Mouse (Mus musculus): ENCODE measurements around the gene Ryr3.
"Not testable (repeated sequence)": the region's sequence is repeated elsewhere in the genome, so short reads cannot be mapped to it uniquely, and the experiment has no call there.

The Ryr3 gene

DNA sequence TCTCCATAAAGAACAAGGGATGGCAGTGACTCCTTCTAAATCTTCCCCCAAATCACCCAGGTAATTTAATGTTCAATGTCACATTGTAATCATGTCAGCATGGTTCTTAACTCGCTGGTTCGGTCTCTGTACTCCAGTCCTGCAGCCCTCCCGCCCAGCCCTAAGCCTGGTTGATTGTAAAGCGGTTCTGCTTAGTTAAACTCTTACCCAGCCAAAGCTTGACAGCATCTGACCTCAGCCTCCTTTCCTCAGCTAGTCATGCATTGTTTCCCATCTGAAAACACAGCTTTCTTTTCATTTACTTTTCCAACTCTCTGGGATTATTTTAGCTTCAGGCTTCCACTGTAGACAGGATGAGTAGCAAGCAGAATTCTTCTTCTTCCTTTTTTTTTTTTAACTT lies 121.7 kb downstream of the Ryr3 start:
- no peak for DNase-seq (ENCODE audit: low read depth)

DNA sequence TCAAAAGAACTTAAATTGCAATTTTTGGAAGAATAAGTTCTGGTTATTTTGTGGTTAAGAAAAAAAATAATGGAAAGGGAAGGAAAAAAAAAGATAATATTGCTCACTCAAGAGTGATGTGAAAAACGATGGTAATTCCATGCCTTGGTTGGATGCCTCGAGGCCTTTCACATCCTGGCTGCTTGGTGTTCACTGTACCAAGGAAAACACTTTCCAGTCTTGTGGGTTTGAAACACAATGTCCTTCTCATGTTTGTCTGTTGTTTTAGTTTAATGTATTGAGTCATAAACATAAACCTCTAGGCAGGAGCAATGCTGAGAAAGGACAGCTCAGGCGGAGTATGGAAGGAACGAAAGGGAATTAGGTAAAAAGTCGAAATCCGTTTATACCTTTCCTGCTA lies 122.8 kb downstream of the Ryr3 start:
- no peak for DNase-seq (ENCODE audit: low read depth)

DNA sequence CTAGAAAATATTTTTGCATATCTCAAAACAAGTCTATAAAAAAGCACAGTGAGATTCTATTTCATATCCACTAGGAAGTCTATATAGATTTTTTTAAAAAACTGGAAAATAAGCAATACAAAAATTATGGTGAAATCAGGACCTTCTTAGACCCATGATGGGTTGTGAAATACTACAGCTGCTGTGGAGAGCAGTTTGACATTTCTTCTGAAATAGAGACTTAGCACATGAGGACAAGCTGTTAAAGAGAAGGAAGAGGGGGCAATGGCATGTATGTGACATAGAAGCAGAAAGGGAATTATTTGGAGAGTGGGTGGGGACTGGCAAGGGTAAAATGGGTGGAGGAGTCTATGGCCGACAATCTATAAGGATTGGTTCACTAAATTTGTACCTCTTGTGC lies 124.1 kb downstream of the Ryr3 start:
- no peak for DNase-seq (ENCODE audit: low read depth)

DNA sequence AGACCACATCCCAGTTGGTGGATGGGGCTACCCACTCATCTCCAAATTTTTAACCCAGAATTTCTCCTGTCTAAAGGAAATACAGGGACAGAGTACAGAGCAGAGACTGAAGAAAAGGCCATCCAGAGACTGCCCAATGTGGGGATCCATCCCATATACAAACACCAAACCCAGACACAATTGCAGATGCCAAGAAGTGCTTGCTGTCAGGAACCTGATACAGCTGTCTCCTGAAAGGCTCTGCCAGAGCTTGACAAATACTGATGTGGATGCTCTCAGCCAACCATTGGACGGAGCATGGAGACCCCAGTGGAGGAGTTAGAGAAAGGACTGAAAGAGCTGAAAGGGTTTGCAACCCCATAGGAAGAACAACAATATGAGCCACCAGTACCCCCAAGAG lies 125.6 kb downstream of the Ryr3 start:
- not testable (repeated sequence) for DNase-seq (ENCODE audit: low read depth)

DNA sequence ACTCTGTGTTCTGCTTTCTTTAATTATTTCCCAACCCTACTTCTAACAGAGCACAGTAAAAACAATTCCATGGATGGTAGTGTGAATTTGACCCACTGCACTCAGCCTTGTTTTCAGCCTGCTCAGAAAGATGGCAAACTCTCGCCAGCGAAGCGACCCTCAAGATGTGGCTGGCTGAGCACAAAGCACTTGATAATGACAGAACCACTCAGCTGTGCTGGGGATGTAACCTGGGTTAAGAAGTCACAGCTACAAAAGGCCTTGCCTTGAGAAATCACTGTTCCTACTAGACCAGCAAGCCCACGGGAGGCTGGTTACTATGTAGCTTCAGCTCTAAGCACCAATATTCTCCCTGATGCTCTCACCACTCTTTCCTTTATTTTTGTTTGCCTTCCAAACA lies 140.5 kb downstream of the Ryr3 start:
- no peak for DNase-seq (ENCODE audit: low read depth)

DNA sequence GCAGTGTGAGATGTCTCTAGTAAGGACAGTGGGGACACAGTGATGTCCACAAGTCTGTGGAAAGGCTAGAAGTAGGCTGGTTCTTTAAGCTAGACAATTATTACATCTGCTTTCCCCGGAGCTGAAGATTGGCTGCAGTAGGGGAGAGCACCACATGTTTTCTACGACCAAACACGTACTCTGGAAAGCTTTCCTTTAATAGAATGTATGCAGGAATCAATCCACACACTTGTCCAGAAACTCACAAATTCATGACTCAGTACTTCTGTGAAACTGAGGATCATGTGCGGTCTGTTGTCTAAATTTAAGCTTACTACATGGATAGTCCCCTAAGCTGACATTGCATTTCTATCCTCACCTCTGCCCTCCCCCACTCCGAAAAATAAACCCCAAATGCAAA lies 157.5 kb downstream of the Ryr3 start:
- DNase-seq (ENCODE audit: low read depth), result no peak

DNA sequence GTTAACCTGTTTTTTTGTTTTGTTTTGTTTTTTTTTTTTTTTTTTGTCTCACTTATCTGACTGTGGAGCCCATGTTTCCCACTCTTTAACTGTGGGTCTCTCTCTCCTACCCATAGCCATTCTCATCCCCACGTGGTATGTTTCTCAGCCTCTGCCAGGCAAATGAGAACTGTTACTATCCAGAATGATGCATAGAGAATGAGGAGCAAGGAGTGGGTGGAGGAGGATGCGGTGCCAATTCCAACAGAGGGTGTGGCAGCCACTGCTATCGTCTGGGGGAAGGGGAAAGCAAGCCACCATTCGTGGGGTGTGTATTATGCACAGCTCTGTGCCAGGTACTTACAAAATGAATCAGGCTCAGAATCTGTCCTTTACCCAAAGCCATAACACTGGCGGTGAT lies 158.0 kb downstream of the Ryr3 start:
- no peak for DNase-seq (ENCODE audit: low read depth)

DNA sequence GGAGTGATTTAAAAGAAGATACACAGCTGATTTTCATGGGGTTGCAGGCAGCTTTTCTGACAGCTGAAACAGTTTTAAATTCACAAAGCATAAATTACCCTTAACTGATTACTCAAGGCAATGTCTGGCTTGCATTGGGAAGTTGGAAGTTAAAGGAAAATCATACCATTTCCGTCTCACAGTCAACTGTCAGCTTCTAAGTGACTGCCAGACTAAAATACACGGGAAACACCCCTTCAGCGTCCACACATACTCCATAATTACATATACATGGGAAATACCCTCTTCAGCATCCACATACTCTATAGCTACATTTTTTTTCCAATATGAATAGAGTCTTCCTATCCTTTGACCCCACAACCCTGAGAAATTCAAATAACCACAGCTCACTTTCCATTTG lies 158.8 kb downstream of the Ryr3 start:
- no peak for DNase-seq (ENCODE audit: low read depth)

DNA sequence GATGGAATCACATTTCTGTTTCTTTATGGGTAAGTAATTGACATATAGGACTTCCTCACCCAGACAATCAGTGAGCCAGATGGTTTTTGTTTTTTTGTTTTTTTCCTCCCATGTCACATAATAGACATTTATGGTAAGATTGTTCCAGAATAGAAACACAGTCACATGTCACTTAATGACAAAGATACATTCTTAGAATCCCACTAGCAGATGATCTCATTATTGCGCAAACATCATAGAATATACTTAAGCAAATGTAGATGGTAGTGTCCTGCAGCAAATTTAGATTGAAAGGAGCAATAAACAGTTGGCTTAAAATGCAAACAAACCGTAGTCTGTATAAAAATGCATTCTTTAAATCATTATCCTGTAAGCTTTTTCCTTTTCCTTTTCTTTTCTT lies 161.3 kb downstream of the Ryr3 start:
- no peak for DNase-seq (ENCODE audit: low read depth)

DNA sequence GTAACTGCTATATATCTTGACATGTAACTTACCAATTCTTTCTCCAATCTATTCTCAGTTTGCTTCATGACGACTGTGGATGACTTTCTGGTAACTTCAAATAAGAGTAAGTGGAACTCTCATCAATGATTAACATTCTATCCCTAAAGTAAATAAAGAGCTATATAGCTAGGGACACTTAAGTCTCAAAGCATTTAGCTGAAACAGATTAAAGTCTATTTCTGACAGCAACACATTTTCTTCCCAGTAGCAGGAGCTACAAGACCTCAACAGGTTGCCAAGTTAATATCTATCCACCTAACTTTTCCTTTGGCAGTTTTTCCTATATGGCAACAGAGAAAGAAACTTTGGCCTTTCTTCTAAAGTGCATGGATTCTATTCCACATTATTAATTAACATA lies 167.1 kb downstream of the Ryr3 start:
- no peak for DNase-seq (ENCODE audit: low read depth)

DNA sequence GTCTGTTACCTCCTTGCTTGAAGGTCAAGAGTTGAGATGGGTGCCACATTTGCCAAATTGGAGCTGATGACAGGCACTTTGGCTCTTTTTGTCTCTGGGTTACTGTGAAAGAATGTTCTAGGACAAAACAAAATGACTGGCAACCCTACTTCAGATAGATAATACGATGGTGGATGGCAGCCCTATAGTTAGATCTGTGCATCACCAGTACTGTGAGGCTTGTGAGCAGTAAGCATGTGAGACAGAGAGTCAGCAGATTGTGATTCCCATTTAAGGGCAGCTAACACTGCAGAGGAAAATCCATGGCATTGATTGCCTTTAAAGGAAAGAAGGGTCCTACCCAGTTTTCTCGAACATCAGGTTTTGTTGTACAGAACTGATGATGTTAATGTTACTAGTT lies 180.3 kb downstream of the Ryr3 start:
- no peak for DNase-seq (ENCODE audit: low read depth)

DNA sequence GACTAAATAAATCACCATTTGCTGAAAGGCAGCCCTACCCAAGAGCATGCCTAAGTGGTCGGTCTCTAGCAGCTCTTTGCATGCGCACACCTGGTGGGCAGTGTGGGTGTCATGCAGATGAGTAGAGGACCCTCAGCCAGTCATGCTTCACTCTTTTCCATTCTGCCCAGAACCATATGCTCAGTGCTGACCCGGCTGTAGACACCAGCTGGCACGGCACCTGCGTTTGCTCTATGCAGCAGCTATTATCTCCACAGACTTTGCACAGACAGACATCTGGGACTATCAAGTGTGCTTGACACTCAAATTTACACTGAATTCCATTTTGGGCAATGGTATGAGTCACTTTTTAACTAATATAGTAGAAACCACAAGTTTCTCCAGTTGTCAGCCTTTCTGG lies 186.2 kb downstream of the Ryr3 start:
- no peak for DNase-seq (ENCODE audit: low read depth)

DNA sequence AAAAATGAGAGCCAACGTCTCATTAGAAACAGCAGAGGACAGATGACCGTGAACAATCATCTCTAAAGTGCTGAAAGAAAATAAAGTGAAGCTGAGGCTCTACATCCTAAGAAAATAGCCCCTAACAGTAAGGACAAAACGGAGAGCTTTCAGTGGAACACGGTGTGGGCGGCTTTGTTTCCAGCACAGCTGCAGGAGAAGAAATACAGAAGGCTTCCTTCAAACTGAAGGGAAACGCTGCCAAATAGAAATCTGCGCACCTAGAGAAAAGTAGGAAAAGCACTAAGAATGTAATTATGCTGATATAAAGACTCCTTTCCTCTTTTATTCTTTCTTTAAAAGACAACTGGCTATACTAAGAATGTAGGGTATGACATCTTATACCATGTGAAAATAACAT lies 197.0 kb downstream of the Ryr3 start:
- DNase-seq (ENCODE audit: low read depth), result no peak

DNA sequence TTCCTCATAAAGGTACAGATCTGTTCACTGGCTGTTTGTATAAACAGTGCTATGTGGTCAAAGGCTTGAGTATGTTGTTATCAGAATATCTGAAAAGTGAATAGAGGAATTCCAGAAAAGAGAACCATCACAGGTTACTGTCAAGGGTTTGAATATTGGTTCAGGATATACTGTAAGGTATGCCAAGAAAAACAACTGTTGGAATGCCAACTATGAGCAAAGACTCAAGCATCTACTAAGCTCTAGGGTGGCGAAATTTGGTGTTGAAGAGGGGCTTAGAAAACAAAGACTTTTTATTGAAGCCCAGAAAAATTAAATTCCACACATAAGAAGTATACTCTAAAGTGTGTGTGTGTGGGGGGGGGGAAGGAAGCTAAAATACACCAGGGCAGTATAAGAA lies 198.6 kb downstream of the Ryr3 start:
- DNase-seq (ENCODE audit: low read depth), result no peak

DNA sequence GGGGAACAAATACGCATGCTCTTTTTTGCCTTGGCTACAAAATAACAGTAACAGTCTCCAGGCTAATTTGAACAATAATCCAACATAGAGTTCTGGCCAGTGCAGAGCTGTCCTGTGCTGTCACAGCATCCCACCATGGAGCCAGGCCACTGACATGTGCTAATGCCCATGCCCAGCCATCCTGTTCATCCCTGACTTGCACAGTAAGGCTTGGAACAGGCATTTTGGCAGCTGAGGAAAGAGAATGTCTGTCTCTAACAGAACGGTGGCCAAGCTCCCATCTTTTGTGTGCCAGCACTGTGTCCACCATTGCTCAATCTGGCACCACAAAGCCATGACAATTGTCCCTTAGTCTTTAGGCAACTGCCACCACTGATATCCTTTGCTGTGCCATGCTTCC lies 200.7 kb downstream of the Ryr3 start:
- DNase-seq (ENCODE audit: low read depth), result no peak

DNA sequence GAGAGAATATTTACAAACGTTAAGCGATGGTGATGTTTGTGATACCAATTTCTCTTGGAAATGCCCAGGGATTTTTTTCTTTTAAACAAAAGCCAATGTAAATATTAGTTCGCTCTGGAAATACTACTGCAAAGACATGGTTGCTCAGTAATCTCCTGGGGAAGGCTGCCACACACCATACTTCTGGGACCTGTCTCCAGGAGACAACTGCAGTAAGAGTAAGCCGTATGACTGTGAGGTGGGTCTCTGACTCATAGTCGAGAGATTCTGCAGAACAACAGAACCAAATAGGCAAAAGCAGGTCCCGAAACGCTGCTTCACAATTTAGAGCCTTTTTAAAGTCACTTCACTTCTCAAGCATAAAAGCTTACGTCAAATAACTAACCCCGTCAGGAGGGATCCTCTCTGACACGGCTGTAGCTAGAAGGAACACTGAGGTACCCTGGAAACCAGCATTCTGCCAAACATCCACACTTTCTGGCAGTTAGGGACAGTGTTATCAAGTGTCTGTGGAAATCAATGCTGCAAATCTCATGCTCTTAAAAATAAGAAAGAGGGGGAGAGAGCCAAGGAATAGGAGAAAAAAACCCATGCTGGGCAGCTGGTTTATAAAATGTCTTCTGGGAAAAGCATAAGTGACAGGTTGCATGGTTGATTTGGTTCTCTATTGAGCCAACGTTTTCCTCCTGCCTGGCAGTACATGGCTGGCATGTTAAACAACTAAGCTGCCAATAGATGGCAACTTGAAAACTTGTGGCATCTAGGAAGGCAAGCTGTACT lies 207.7 kb downstream of the Ryr3 start:
- no peak for DNase-seq (ENCODE audit: low read depth)

DNA sequence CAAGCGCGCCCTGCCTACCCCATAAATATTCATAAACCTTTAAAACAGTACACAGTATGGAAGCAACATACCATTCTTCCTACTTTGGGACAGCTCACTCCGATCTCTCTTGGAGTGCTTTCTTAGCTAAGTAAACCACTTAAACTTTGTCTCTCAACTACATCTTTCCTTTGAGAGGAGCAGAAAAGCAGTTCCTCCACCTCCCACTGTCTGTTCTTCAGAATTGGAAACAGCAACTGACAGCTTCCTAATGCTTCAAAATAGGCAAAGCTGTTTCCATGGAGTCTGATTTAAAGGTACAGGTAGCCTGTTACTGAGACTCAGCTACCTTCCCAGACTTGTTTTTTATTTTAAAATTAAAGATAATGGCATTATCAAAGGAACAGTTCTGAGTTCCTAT lies 218.4 kb downstream of the Ryr3 start:
- DNase-seq (ENCODE audit: low read depth), result no peak

DNA sequence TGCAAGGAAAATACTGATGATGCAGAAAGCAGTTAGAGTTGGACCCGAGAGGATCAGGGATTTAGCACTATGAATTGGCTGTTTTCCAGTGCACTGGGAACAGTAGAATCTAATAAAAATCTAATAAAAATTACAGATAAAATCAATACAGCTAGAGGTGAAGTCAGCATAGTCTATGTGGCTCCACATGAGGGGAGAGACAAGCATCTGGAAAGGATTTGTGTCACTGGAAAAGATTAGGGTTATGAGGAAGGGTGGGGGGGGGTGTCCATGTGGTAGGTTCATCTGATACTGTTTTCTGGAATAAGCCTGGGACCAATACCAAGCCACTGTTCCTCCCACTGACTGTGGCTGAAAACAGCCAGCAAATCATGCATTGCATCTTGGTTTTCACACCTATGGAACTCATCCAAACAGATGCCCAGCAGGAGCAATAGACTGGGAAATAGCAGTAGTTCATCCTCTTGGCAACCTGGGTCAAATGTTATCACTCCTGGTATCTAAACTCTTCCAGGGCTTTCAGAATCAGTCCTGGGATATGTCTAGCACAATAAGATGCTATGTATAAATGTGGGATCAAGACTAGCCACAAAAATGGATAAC lies 233.9 kb downstream of the Ryr3 start:
- no peak for DNase-seq (ENCODE audit: low read depth)

DNA sequence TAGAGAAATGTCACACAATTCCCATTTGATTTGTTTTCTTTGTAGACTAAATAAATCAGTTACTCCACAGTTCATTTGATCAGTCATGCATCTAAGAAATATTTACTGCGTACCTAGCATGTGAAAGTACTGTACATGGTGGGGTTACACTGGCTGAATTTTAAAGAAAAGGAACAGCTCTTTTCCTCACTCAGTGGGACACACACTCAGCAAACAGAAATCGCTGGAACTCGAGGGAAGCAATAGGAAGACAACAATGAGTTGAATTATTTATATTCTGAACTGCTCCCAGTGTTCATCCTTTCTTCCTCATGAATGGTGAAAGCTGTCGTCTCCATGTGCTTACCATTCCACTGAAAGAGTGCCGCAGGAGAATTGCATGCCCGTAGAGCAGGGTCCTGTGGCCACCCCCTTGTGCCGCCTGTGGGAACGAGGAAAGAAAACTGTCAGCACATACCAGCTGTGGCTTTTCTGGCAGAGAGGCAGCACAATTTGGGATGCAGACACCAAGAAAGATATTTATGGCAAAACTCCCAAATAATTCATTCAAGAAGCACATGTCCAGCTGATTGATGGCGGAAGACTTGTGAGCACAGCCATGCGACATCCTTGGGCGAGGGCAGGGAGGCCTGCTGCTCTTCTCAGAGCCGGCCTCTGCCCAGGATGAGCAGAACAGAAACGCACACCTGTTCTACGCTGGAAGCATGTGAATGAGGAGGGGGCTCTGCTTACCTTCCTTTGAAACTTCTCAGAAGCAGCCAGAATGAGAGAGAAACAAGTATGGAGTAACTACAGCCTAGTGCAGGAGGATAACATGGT lies 249.9 kb downstream of the Ryr3 start:
- DNase-seq (ENCODE audit: low read depth), result no peak

DNA sequence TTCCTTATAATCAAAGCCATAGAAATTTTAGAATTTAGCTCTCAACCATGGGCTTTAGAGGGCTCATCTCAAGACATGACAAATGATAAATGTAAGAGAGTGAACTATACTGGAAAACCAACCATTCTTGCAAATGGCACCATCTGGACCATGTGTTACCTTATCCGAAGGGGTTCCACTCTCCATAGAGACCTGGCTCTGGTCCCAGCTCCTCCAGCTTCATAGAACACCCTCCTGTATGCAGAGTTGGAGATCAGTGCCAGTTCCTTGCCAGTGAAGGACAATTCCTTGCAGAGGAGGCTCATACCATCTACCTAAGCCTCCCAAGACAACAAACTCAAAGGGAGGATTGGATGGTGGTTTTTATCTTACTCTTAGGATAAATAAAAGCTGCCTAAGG lies 268.0 kb downstream of the Ryr3 start:
- no peak for DNase-seq (ENCODE audit: low read depth)

DNA sequence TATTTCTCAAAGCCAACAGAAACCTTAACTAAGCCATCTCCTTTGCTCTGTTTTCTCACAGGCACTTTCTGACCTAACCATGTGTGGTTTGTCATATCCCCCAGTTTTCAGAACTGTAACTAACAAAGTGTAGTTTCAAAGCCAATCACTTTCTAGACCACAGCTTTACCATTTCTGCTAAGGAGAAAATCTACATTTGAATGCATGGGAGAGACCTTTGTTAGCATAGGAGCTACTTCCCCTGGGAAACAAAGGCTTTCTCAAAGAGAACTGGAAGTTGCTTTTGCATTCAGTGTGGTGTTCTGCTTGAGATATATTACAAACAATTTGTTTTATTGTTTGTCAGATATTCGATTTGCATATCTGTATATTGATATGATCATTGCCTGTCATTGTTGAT lies 285.1 kb downstream of the Ryr3 start:
- DNase-seq (ENCODE audit: low read depth), result no peak

DNA sequence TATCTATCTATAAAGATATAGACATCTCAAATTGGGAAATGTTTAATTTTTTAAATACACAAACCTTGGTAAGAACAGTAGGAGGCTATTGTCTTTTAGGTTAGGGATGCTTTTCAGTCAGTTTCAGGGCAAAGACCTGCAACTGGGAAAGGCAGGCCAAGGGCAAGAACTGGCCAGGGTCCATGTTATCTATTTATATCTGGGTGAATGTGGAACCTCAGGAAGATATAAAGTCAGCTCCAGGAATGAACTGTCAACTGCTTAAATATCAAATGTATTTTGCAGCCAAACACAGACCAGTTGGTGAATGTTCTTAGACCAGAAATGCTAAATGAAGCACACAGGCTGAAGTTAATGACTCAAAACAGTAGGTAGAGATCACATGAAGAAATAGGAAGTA lies 303.1 kb downstream of the Ryr3 start:
- no peak for DNase-seq (ENCODE audit: low read depth)

DNA sequence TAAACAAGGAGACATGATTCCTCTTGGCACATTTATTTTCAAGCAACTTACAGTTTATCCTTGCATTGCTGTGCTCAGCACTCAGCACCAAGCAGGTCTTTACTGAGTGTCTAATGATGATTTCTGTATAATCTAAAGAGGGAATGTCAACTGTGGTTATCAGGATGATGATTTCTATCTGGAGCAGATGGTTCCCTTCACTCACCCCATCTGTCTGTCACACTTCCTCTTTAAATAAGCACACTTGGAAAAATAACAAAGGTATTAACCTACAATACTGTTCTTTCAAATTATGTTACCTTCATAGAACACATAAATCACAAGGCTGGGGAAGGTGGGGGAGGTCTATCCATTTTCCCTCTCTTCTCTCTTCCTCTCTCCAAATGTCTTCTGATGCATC lies 304.3 kb downstream of the Ryr3 start:
- DNase-seq (ENCODE audit: low read depth), result no peak
